Mouse (Mus musculus): Measurements from ENCODE around the gene Chfr. TPM values are rescaled to one million over a fixed set of nuclear protein-coding genes. Genes with fewer than 3 reads are reported as not detected.
A peak's percentile ranks its signal among the peaks of the same experiment; 100 is the strongest.
"Not testable (repeated sequence)": the region's sequence is repeated elsewhere in the genome, so short reads cannot be mapped to it uniquely, and the experiment has no call there.

Gene Chfr
- polyA plus RNA-seq, 1 experiment from 2014 or later = 39.0 TPM

- 94% methylated on average over 19 of the region's 19 CpGs for WGBS
- no peak for DNase-seq (ENCODE audit: low spot score)
These were observed 32.6 kb upstream of the Chfr start for GRCm38 (mm10) chr5:110102853-110103625.

GRCm38 (mm10) chr5:110103901-110104615 is 31.6 kb upstream of the Chfr start:
- Histone ChIP-seq H3K27me3 (ENCODE audit: insufficient read depth, poor library complexity, severe bottlenecking) (peaks cover 27% of the 10 kb centered on the region), H3K4me3 (no peak overlapping the region), H3K9me3 (no peaks in the 10 kb centered on the region), H3K4me1 (peaks cover 35% of the 10 kb centered on the region), H3K36me3 (peaks cover 44% of the 10 kb centered on the region), H3K27ac (no peak overlapping the region)
- DNase-seq (ENCODE audit: low spot score) = no peak
- 94% methylated on average over 27 of the region's 27 CpGs for WGBS

More at GRCm38 (mm10) chr5:110102853-110103625, 32.6 kb upstream of the Chfr start:
- Histone ChIP-seq H3K9me3 (no peaks in the 10 kb centered on the region), H3K36me3 (peaks cover 44% of the 10 kb centered on the region), H3K4me3 (no peak overlapping the region), H3K27ac (no peak overlapping the region), H3K27me3 (ENCODE audit: insufficient read depth, poor library complexity, severe bottlenecking) (peaks cover 34% of the 10 kb centered on the region), H3K4me1 (peaks cover 35% of the 10 kb centered on the region)

GRCm38 (mm10) chr5:110104616-110105380 is 30.8 kb upstream of the Chfr start:
- 94% methylated on average over 36 of the region's 36 CpGs for WGBS
- DNase-seq (ENCODE audit: low spot score) = no peak

GRCm38 (mm10) chr5:110106140-110106871 is 29.3 kb upstream of the Chfr start:
- Histone ChIP-seq H3K27ac (no peak overlapping the region), H3K27me3 (ENCODE audit: insufficient read depth, poor library complexity, severe bottlenecking) (peaks cover 7% of the 10 kb centered on the region), H3K36me3 (peaks cover 44% of the 10 kb centered on the region), H3K4me3 (peak overlapping the region; percentile 94), H3K4me1 (peaks cover 22% of the 10 kb centered on the region), H3K9me3 (no peaks in the 10 kb centered on the region)
- DNase-seq (ENCODE audit: low spot score) = no peak
- WGBS = 95% methylated on average over 26 of the region's 26 CpGs

More at GRCm38 (mm10) chr5:110104616-110105380, 30.8 kb upstream of the Chfr start:
- H3K9me3 ChIP-seq = no peaks in the 10 kb centered on the region
- peaks cover 35% of the 10 kb centered on the region for H3K4me1 ChIP-seq
- H3K36me3 ChIP-seq = peaks cover 44% of the 10 kb centered on the region
- H3K4me3 ChIP-seq = no peak overlapping the region
- H3K27me3 ChIP-seq (ENCODE audit: insufficient read depth, poor library complexity, severe bottlenecking) = peaks cover 22% of the 10 kb centered on the region
- H3K27ac ChIP-seq = no peak overlapping the region

GRCm38 (mm10) chr5:110106901-110107564 is 28.6 kb upstream of the Chfr start:
- 16% methylated on average over 40 of the region's 41 CpGs for WGBS
- DNase-seq (ENCODE audit: low spot score) = no peak
- peak overlapping the region; percentile 99 for H3K27ac ChIP-seq
- H3K27me3 ChIP-seq (ENCODE audit: insufficient read depth, poor library complexity, severe bottlenecking) = 0 out of 2 replicates have a peak, but pooled peaks cover 3% of the 10 kb centered on the region
- H3K36me3 ChIP-seq = peaks cover 44% of the 10 kb centered on the region
- H3K4me3 ChIP-seq = peak overlapping the region; percentile 94
- H3K4me1 ChIP-seq = peaks cover 15% of the 10 kb centered on the region
- H3K9me3 ChIP-seq = no peaks in the 10 kb centered on the region

- under 1% methylated on average over 70 of the region's 71 CpGs for WGBS
- peak within 1 kb of the TSS; percentile 94 for H3K4me3 ChIP-seq
- DNase-seq (ENCODE audit: low spot score) = peak; percentile 99
- H3K4me1 ChIP-seq = peaks cover 12% of the 10 kb centered on the region
- no peaks in the 10 kb centered on the region for H3K27me3 ChIP-seq (ENCODE audit: insufficient read depth, poor library complexity, severe bottlenecking)
- peak within 1 kb of the TSS; percentile 99 for H3K27ac ChIP-seq
- H3K9me3 ChIP-seq = no peaks in the 10 kb centered on the region
- H3K36me3 ChIP-seq = peaks cover 43% of the 10 kb centered on the region
These were observed 27.9 kb upstream of the Chfr start, which contains the start of gene Gtpbp6 for GRCm38 (mm10) chr5:110107581-110108304. Gene Gtpbp6 (minus strand): TSS chr5:110108197.

- Histone ChIP-seq H3K4me1 (peaks cover 12% of the 10 kb centered on the region), H3K4me3 (peak overlapping the region; percentile 94), H3K9me3 (no peaks in the 10 kb centered on the region), H3K27ac (peak overlapping the region; percentile 99), H3K27me3 (ENCODE audit: insufficient read depth, poor library complexity, severe bottlenecking) (no peaks in the 10 kb centered on the region), H3K36me3 (peaks cover 42% of the 10 kb centered on the region)
- no peak for DNase-seq (ENCODE audit: low spot score)
- under 1% methylated on average over 7 of the region's 7 CpGs for WGBS
These were observed 27.4 kb upstream of the Chfr start for GRCm38 (mm10) chr5:110108305-110108628.

- under 1% methylated on average over 12 of the region's 12 CpGs for WGBS
- peak within 1 kb of the TSS; percentile 73 for H3K4me3 ChIP-seq
- DNase-seq (ENCODE audit: low spot score) = peak; percentile 93
- H3K27ac ChIP-seq = peak within 1 kb of the TSS; percentile 90
- H3K4me1 ChIP-seq = peaks cover 12% of the 10 kb centered on the region
- no peaks in the 10 kb centered on the region for H3K27me3 ChIP-seq (ENCODE audit: insufficient read depth, poor library complexity, severe bottlenecking)
- no peaks in the 10 kb centered on the region for H3K9me3 ChIP-seq
- peaks cover 35% of the 10 kb centered on the region for H3K36me3 ChIP-seq
These were observed 25.6 kb upstream of the Chfr start, which contains the start of gene Zfp605 for GRCm38 (mm10) chr5:110109991-110110441. Gene Zfp605 (plus strand): TSS chr5:110110092.

- 75% methylated on average over 3 of the region's 3 CpGs for whole genome bisulfite sequencing
- not testable (repeated sequence) for H3K4me3 ChIP-seq; H3K9me3 ChIP-seq; H3K27me3 ChIP-seq (ENCODE audit: insufficient read depth, poor library complexity, severe bottlenecking); H3K27ac ChIP-seq; H3K4me1 ChIP-seq; DNase-seq (ENCODE audit: low spot score)
- H3K36me3 ChIP-seq = peaks cover 58% of the 10 kb centered on the region
These were observed 13.3 kb upstream of the Chfr start for GRCm38 (mm10) chr5:110122380-110122779.

- Histone ChIP-seq H3K4me1 (0 out of 2 replicates have a peak, but pooled peaks cover 3% of the 10 kb centered on the region), H3K27me3 (ENCODE audit: insufficient read depth, poor library complexity, severe bottlenecking) (no peaks in the 10 kb centered on the region), H3K9me3 (0 out of 2 replicates have a peak, but pooled peaks cover 5% of the 10 kb centered on the region), H3K27ac (peak overlapping the region; percentile 84), H3K4me3 (peak overlapping the region; percentile 84), H3K36me3 (peaks cover 19% of the 10 kb centered on the region)
- 8% methylated on average over 18 of the region's 18 CpGs for WGBS
- no peak for DNase-seq (ENCODE audit: low spot score)
These were observed 434 bp downstream of the Chfr start for GRCm38 (mm10) chr5:110136087-110136464.

GRCm38 (mm10) chr5:110137816-110138215 is 2.2 kb downstream of the Chfr start:
- Histone ChIP-seq H3K27me3 (ENCODE audit: insufficient read depth, poor library complexity, severe bottlenecking) (no peaks in the 10 kb centered on the region), H3K4me3 (no peak overlapping the region), H3K4me1 (0 out of 2 replicates have a peak, but pooled peaks cover 3% of the 10 kb centered on the region), H3K36me3 (peaks cover 34% of the 10 kb centered on the region), H3K9me3 (0 out of 2 replicates have a peak, but pooled peaks cover 5% of the 10 kb centered on the region), H3K27ac (no peak overlapping the region)
- DNase-seq (ENCODE audit: low spot score) = no peak
- over 99% methylated on average over 3 of the region's 3 CpGs for WGBS
